Mouse (Mus musculus): Measurements from ENCODE around the gene Thnsl1.
"Not testable (repeated sequence)": the region's sequence is repeated elsewhere in the genome, so short reads cannot be mapped to it uniquely, and the experiment has no call there.

Thnsl1 gene

DNA sequence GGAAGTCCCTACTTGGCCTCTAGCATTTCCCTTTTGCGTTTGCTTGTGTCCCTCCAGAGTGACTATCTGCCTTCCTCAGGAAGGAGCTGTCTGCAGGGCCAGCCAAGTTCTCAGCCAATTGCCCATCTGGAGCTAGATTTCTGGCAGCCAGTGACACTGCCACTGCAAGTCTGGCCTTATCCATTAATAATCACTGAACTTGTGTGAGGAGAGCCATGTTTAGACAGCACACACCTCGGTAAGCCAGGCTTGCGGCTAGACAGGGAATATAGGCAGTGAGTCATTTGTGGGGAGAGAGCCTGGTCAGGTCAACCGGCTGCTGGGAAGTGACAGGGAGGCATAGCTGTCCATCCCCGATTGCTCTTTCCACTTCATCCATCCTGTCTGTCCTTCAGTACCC, 31.3 kb downstream of the Thnsl1 start:
- DNase-seq (ENCODE audit: low spot score) = no peak

GRCm38 (mm10) chr2:21244104-21244503, 38.6 kb downstream of the Thnsl1 start:
- not testable (repeated sequence) for DNase-seq (ENCODE audit: low spot score)

DNA sequence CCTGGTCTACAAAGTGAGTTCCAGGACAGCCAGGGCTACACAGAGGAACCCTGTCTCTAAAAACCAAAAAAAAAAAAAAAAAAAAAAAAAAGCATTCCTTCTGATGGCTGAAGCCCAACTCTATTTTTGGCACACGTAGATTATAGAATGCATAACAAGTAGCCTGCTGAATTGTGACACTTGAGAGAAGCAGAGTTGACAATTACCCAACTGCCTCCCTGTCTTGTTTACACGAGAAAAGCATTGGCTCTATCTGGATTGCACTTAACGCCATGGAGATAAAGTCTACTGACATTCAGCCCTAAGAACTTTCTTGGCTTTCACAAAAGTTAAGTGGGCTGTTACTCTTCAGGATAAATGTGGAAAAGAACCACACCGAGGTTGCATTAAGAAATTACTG, 39.5 kb downstream of the Thnsl1 start:
- DNase-seq (ENCODE audit: low spot score) = no peak

GRCm38 (mm10) chr2:21245477-21246102, 40.1 kb downstream of the Thnsl1 start:
- DNase-seq (ENCODE audit: low spot score) = peak; percentile 66

- no peak for DNase-seq (ENCODE audit: low spot score)
These were observed 48.1 kb downstream of the Thnsl1 start for GRCm38 (mm10) chr2:21253644-21254043.

DNA sequence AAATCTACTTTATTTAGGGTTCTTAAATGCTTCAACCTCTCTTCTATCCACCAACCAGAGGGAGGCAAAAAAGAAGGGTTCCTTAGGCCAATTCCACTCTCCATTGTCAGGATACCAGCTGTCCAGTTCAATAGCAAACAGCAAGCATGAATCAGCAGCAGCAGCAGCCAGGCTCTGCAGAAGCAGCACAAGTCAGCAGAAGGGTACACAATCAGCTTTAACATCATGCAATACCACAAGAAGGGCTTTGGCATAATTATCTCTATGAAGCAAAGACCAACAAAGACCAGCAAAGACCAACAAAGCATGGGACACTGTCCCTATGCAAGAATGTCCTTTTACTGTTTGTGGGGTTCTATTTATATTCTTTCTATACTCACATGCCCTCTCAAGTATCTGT, 48.8 kb downstream of the Thnsl1 start:
- DNase-seq (ENCODE audit: low spot score) = no peak

DNA sequence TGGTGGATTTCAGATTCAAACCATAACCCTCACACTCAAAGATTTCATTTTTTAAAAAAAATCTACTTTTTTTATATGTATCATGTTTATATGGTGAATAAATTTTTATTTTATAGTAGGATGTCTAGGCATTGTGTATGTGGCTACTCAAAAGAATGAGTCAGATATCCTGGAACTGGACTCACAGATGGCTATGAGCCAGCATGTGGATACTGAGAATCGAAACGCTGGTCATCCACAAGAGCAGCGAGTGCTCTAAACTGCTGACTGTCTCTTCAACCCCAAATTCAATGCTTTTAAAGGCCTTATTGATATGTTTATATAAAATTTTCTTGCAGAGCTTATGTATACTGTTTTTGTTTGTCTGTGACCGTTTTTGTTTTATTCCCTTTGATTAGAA, 52.8 kb downstream of the Thnsl1 start:
- no peak for DNase-seq (ENCODE audit: low spot score)

DNA sequence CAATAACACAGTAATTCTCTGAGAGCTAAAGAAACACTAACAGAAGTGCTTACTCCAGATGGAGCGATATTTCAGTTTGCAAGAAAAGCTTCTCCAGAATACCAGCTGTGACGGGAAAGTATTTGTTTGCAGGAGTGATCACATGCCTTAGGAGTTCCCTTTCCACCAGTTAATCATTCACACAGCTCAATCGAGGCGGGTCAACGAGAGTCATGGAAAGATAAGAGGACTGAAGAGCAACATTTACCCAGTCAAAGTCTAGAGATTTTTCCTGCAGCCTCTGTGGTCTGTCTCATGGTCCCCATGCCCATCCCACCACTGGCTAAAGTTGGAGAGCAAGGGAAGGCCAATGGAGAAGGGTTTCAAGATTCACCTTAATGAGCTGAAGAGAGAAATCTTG, 53.6 kb downstream of the Thnsl1 start:
- DNase-seq (ENCODE audit: low spot score) = peak; percentile 84

DNA sequence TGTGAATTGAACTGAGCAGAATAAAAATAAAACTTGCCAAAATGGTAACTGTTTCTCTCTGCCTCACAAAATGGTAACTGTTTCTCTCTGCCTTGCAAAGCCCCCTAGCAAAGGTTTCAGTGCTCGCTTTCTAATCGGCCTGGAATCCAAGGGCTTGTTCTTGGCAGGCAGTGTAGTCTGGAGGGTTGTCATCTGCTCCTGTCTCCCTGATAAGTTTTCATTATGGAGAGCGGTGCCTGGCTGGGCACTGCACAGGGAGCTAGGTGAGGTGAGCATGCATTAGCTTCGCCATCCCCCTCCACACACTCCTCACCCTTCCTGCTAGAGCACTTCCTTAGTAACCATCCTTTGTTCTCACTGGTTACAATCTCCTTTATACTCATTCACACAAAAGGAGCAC, 54.5 kb downstream of the Thnsl1 start:
- DNase-seq (ENCODE audit: low spot score) = no peak

DNA sequence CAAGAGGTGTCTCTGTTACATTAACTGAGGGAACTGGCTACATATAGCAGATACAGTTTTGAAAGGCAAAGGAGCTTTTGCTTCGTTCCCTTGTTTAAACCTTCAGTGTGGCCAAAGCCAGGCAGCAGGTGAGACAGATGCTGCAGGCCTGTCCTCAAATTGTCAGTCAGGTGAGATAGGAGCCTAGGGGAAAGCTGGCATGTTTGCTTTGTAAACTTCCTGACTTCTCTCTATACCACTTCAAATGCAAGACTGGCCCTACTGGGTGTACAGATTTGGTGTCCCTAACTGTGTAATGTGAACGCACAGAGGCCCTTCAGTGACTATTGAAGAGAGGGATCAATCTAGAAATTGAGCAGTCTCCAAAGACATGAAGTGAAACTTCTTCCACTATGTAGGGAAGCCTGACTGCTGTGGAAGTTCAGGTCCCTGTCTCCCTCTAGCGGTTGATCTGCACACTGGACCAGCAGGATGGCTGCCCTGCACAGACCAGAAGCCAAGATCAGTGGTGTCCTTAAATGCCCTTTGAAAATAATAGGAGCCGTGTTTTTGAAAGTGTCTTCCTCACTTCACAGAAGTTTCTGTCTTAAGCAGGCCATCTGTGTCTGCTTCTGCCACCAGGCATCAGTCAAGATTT, 56.0 kb downstream of the Thnsl1 start:
- DNase-seq (ENCODE audit: low spot score) = peak; percentile 73

- DNase-seq (ENCODE audit: low spot score) = no peak
These were observed 58.5 kb downstream of the Thnsl1 start for GRCm38 (mm10) chr2:21264031-21264430.
